Mouse (Mus musculus): ENCODE measurements at regions not wholly inside any gene's neighbourhood (a gene's known extent, or its start where the extent isn't known, plus 50 kb on each side); places are given as distances from the start of the nearest gene placed in this dataset.

DNA sequence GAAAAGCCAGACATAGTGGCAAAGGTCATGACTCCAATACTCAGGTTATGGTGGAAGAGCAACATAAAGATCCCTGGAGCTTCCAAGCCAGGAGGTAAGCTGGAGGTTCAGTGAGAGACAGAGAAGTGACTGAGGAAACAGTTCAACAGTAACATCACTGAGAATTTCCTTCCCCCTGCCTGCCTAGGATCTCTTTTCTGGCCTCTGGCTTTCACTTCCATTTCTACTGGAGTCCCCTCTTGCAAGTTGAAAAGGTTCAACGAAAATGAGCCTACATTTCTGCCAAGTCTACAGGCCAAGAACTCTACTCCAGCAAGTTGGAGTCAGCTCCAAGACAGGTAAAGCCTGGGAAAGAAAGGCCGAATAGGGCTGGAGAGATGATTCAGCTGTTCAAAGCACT, 293.0 kb downstream of the Epha4 start:
- H3K27ac ChIP-seq (ENCODE audit: low read depth, low read length), result no peak overlapping the region
- 90% methylated on average over 2 of the region's 2 CpGs for WGBS
- no peaks in the 10 kb centered on the region for H3K27me3 ChIP-seq (ENCODE audit: insufficient read depth, low read length)
- DNase-seq, result no peak
- no peak overlapping the region for H3K4me2 ChIP-seq (ENCODE audit: low read depth)
- no peaks in the 10 kb centered on the region for H3K36me3 ChIP-seq (ENCODE audit: insufficient read depth)
- TF ChIP-seq CTCF (IDR thresholded peaks at IDR 0.05; ENCODE audit: low read depth), result no peak
- H3K9ac ChIP-seq, result no peak overlapping the region
- no peak overlapping the region for H3K4me3 ChIP-seq (ENCODE audit: low read depth, low read length)
- no peaks in the 10 kb centered on the region for H3K4me1 ChIP-seq (ENCODE audit: insufficient read depth)
- no peak for ATAC-seq
- no peaks in the 10 kb centered on the region for H3K9me3 ChIP-seq (ENCODE audit: low read length)

DNA sequence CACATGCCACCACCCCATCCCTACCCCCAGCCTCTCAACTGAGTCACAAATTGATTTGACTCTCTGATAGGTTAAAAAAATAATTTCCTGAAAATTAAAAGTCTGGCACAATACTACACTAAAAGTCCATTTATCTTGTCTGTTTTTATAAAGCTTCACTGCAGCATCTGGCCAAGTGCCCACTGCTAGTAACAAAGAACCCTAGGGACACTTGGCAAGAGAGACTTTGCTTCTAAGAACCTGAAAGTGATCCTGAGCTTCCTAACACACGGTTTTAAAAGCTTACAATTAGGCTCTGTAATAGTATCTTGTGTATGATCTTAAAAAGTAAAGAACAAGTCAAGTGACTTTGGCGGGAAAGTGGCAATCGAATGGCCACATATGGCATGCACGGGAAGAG, 288.3 kb downstream of the Epha4 start:
- Histone ChIP-seq H3K4me3 (ENCODE audit: low read depth, low read length) (no peak overlapping the region), H3K4me2 (ENCODE audit: low read depth) (no peak overlapping the region), H3K9ac (no peak overlapping the region), H3K4me1 (ENCODE audit: insufficient read depth) (no peaks in the 10 kb centered on the region), H3K27me3 (ENCODE audit: insufficient read depth, low read length) (no peaks in the 10 kb centered on the region), H3K36me3 (ENCODE audit: insufficient read depth) (no peaks in the 10 kb centered on the region), H3K9me3 (ENCODE audit: low read length) (no peaks in the 10 kb centered on the region), H3K27ac (ENCODE audit: low read depth, low read length) (no peak overlapping the region)
- 41% methylated on average over 4 of the region's 4 CpGs for WGBS
- TF ChIP-seq CTCF (IDR thresholded peaks at IDR 0.05; ENCODE audit: low read depth), result no peak
- ATAC-seq, result no peak
- DNase-seq, result no peak

DNA sequence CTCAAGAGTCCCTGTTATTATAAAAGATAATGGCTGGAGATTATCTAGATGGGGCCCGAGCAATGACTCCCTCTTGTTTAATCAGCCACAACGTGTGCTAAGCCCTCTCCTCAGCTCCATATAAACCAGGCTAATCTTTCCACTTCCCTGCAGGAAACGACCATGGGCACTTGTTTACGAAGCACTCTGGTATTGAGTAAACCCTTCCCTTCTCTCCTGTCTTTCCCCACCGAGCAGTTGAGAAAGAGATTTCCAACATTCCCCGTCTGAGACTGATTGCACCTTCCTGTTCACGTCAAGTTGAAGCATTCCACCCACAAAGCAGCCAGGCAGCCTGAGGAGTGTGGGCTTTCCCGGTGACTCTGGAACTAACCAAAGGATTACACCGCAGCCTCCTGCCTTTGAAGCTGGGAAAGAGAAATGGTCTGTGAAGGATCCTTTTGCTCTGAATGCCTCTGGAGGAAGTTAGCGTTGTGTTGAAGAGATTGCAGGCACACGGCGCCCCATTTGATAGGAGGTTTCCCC, 287.8 kb downstream of the Epha4 start:
- H3K4me2 ChIP-seq (ENCODE audit: low read depth), result no peak overlapping the region
- 22% methylated on average over 12 of the region's 12 CpGs for WGBS
- DNase-seq, result no peak

DNA sequence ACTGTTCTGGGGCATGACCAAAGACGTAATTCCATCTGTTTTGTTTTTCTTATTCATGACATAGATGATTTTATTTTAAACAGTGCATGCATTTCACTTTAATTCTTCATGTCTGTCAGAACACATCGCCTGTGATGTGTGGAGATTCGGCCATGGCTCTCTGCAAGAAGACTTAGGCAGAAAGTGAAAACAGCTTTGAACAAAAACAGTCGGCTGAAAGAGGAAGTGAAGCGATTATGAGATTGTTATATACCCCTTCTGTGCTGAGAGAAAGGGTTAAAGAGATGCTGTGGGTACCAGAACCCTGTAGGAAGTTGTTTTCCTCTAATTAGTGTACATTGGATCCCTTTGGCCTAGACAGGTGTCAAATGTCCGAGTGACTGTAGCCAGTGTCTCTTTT, 287.1 kb downstream of the Epha4 start:
- Histone ChIP-seq H3K9me3 (ENCODE audit: low read length) (no peaks in the 10 kb centered on the region), H3K4me1 (ENCODE audit: insufficient read depth) (no peaks in the 10 kb centered on the region), H3K27me3 (ENCODE audit: insufficient read depth, low read length) (no peaks in the 10 kb centered on the region), H3K4me3 (ENCODE audit: low read depth, low read length) (no peak overlapping the region), H3K4me2 (ENCODE audit: low read depth) (no peak overlapping the region), H3K36me3 (ENCODE audit: insufficient read depth) (no peaks in the 10 kb centered on the region), H3K27ac (ENCODE audit: low read depth, low read length) (no peak overlapping the region), H3K9ac (no peak overlapping the region)
- DNase-seq (no peak), ATAC-seq (no peak)
- WGBS, result 56% methylated on average over 6 of the region's 6 CpGs
- TF ChIP-seq CTCF (IDR thresholded peaks at IDR 0.05; ENCODE audit: low read depth), result no peak

More for the DNA sequence above, 287.8 kb downstream of the Epha4 start:
- no peak for ATAC-seq
- H3K27me3 ChIP-seq (ENCODE audit: insufficient read depth, low read length), result no peaks in the 10 kb centered on the region
- H3K4me3 ChIP-seq (ENCODE audit: low read depth, low read length), result no peak overlapping the region
- no peak overlapping the region for H3K9ac ChIP-seq
- H3K27ac ChIP-seq (ENCODE audit: low read depth, low read length), result no peak overlapping the region
- no peak for TF ChIP-seq CTCF (IDR thresholded peaks at IDR 0.05; ENCODE audit: low read depth)
- no peaks in the 10 kb centered on the region for H3K36me3 ChIP-seq (ENCODE audit: insufficient read depth)
- no peaks in the 10 kb centered on the region for H3K9me3 ChIP-seq (ENCODE audit: low read length)
- H3K4me1 ChIP-seq (ENCODE audit: insufficient read depth), result no peaks in the 10 kb centered on the region

DNA sequence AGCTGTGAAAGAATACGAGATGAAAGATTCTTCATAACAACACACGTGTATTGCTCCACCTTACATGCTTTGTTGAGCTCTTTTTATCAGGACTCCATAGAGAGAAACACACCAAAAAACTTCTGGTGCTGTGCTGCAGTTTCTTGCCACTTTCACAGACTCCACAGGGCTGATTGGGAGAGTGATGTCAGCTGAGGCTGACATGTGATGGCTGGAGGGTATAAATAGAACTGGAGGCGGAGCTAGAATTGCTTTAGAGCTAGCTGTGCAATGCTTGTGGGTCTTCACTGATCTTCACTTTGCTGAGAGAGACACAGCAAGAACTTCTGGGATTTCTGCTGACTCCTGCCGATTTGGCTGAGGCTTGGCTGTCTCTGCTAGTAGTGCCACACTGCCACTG, 285.3 kb downstream of the Epha4 start:
- ATAC-seq, result no peak
- no peak for TF ChIP-seq CTCF (IDR thresholded peaks at IDR 0.05; ENCODE audit: low read depth)
- Histone ChIP-seq H3K4me2 (ENCODE audit: low read depth) (no peak overlapping the region), H3K27me3 (ENCODE audit: insufficient read depth, low read length) (no peaks in the 10 kb centered on the region), H3K9me3 (ENCODE audit: low read length) (no peaks in the 10 kb centered on the region), H3K36me3 (ENCODE audit: insufficient read depth) (no peaks in the 10 kb centered on the region), H3K4me3 (ENCODE audit: low read depth, low read length) (no peak overlapping the region), H3K27ac (ENCODE audit: low read depth, low read length) (no peak overlapping the region), H3K4me1 (ENCODE audit: insufficient read depth) (no peaks in the 10 kb centered on the region), H3K9ac (no peak overlapping the region)
- 81% methylated on average over 4 of the region's 4 CpGs for WGBS
- DNase-seq, result no peak

DNA sequence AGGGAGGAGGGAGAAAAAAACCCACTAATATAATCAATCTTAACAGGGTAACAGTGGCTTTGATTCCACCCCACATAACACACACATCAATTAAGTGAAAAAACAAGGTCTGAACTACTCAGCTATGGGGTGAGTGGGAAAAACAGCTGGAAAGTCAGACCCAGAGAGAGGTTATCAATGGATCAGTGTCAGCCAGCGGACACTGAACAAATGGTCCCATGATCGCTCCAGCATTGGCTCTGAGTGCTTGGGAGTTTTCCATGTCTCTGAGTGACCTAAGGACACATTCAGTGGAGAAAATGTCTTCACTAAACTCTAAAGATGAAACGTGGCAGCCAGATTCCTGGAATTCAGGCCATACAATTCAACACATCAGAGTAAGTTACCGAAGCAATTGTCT, 281.9 kb downstream of the Epha4 start:
- ATAC-seq, result no peak
- DNase-seq, result no peak
- 81% methylated on average over 4 of the region's 4 CpGs for WGBS
- Histone ChIP-seq H3K4me2 (ENCODE audit: low read depth) (no peak overlapping the region), H3K9me3 (ENCODE audit: low read length) (no peaks in the 10 kb centered on the region), H3K27ac (ENCODE audit: low read depth, low read length) (no peak overlapping the region), H3K9ac (no peak overlapping the region), H3K4me1 (ENCODE audit: insufficient read depth) (no peaks in the 10 kb centered on the region), H3K4me3 (ENCODE audit: low read depth, low read length) (no peak overlapping the region), H3K27me3 (ENCODE audit: insufficient read depth, low read length) (no peaks in the 10 kb centered on the region), H3K36me3 (ENCODE audit: insufficient read depth) (no peaks in the 10 kb centered on the region)
- TF ChIP-seq CTCF (IDR thresholded peaks at IDR 0.05; ENCODE audit: low read depth), result no peak

DNA sequence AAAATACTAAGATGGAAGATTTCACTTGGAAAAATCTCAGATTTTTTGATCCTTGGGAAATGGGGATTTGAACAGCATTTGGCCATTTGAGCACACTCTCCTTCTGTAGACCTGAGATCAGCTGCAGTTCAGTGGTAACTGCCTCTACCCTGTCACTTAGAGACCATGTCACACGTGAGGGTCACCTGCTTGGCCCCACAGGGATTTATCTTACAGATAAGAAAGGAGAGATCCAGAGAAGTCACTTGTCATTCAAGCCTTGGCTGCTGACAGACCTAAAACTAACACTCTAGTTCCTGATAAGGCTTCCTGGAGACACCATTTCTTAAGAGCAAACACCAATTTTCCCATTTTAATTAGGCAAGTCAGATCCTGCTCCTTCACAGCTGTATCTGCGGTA, 270.2 kb downstream of the Epha4 start:
- no peaks in the 10 kb centered on the region for H3K27me3 ChIP-seq (ENCODE audit: insufficient read depth, low read length)
- H3K27ac ChIP-seq (ENCODE audit: low read depth, low read length), result no peak overlapping the region
- DNase-seq, result no peak
- no peaks in the 10 kb centered on the region for H3K36me3 ChIP-seq (ENCODE audit: insufficient read depth)
- no peak for TF ChIP-seq CTCF (IDR thresholded peaks at IDR 0.05; ENCODE audit: low read depth)
- WGBS, result 61% methylated on average over 2 of the region's 2 CpGs
- no peaks in the 10 kb centered on the region for H3K4me1 ChIP-seq (ENCODE audit: insufficient read depth)
- H3K4me3 ChIP-seq (ENCODE audit: low read depth, low read length), result no peak overlapping the region
- H3K9ac ChIP-seq, result no peak overlapping the region
- no peak for ATAC-seq
- H3K4me2 ChIP-seq (ENCODE audit: low read depth), result no peak overlapping the region
- H3K9me3 ChIP-seq (ENCODE audit: low read length), result no peaks in the 10 kb centered on the region

DNA sequence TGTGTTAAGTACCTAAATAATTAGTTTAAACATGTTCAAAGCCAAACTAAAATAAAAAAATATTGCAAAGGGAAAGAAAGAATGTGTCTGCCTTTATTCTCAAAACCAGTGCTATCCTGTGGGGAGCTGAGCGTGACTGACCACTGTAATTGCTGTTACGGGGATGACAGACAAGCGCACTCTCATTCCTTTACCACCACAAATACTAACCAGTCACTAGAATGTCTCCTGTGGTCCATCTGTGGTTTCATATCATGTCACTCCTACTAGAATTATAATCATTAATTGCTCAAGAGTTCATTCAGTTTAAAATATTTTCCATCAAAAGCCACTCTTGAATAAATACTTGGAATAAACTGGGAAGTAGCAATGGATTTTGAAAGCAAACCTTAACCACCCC, 268.8 kb downstream of the Epha4 start:
- no peak for TF ChIP-seq CTCF (IDR thresholded peaks at IDR 0.05; ENCODE audit: low read depth)

More for the DNA sequence above, 268.8 kb downstream of the Epha4 start:
- Histone ChIP-seq H3K4me2 (ENCODE audit: low read depth) (no peak overlapping the region), H3K36me3 (ENCODE audit: insufficient read depth) (no peaks in the 10 kb centered on the region), H3K27me3 (ENCODE audit: insufficient read depth, low read length) (no peaks in the 10 kb centered on the region), H3K9me3 (ENCODE audit: low read length) (no peaks in the 10 kb centered on the region), H3K4me1 (ENCODE audit: insufficient read depth) (no peaks in the 10 kb centered on the region), H3K27ac (ENCODE audit: low read depth, low read length) (no peak overlapping the region), H3K9ac (no peak overlapping the region), H3K4me3 (ENCODE audit: low read depth, low read length) (no peak overlapping the region)
- DNase-seq, result no peak
- 60% methylated on average over 3 of the region's 3 CpGs for WGBS
- no peak for ATAC-seq

All from forebrain, postnatal 0 days (tissue).